Comparison of ENCODE assay signal across 11 mouse cellular contexts in the genomic region with DNA sequence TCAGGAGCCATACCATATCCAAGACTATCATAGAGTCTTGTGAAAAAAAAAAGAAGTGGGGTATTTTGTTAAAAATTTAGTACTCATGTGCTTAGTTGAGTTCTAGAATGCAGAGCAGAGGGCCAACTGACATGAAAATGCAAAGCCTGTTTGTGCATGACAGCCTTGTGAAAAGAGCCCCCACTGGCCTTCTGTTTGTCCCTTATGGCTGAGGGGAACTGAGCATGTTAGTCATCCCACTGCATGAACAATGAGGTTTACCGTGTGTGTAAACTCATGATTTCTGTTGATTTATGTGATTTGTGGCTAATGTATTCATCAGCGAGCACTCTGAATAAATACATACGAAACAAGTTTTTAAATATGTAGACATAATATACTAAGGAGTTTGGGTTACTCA.
"Had no signal": no experiment of that assay in that cellular context is flagged by ENCODE, and none has a peak within 500 bp of the region (broad histone marks: within the 10 kb centered on the region; RNA-seq: fewer than 3 reads in every experiment).

No protein-coding gene starts in this region.

- H3K36me3 ChIP-seq: limb, embryonic 13.5 days; midbrain, embryonic 13.5 days; neural tube, embryonic 12.5 days had no signal

- H3K4me3 ChIP-seq: limb, embryonic 13.5 days; midbrain, embryonic 13.5 days; neural tube, embryonic 12.5 days had no signal

- H3K4me2 ChIP-seq: limb, embryonic 13.5 days; midbrain, embryonic 13.5 days; neural tube, embryonic 12.5 days had no signal

- H3K27me3 ChIP-seq: limb, embryonic 13.5 days; midbrain, embryonic 13.5 days; neural tube, embryonic 12.5 days had no signal

- ATAC-seq: midbrain, embryonic 13.5 days had no signal

- H3K27ac ChIP-seq: limb, embryonic 13.5 days; liver, embryonic 14.5 days; midbrain, embryonic 13.5 days; neural tube, embryonic 12.5 days; stomach, postnatal 0 days had no signal

- H3K4me1 ChIP-seq: limb, embryonic 13.5 days; neural tube, embryonic 12.5 days had no signal

- H3K9me3 ChIP-seq: limb, embryonic 13.5 days; midbrain, embryonic 13.5 days; neural tube, embryonic 12.5 days had no signal

- H3K9ac ChIP-seq: limb, embryonic 13.5 days; liver, embryonic 14.5 days; midbrain, embryonic 13.5 days; neural tube, embryonic 12.5 days had no signal

- DNase-seq: kidney, adult 18-20 months; kidney, postnatal 10 days; kidney, postnatal 4 days; left cerebral cortex, postnatal 4 days; lung, adult 18-20 months; thymus, postnatal 4 days had no signal
